Mouse (Mus musculus) lung, embryonic 15.5 days (tissue): ENCODE data around the gene Cdk17. TPM values are rescaled to one million over a fixed set of nuclear protein-coding genes. Genes with fewer than 3 reads are reported as not detected.

Experiments used
- ATAC-seq: fragments of 200-750 bp; cut with Nextera tagmentation; 2 replicates; pipeline ENCODE4 v1.8.0; 2017; ENCODE audit warnings: moderate number of reproducible peaks, borderline replicate concordance; ENCODE audit not compliant: low FRiP score, low TSS enrichment; ENCODE audit errors: extremely low read depth
- H3K27ac ChIP-seq: fragments of 300-500 bp; sonication (generic); 2 replicates; pipeline ENCODE4 v1.5.1; 2015; ENCODE audit warnings: moderate library complexity, mild to moderate bottlenecking, inconsistent platforms
- H3K27me3 ChIP-seq: fragments of 300-500 bp; sonication (generic); 2 replicates; pipeline ENCODE4 v1.6.1; 2015; ENCODE audit warnings: inconsistent platforms
- H3K36me3 ChIP-seq: fragments of 300-500 bp; sonication (generic); 2 replicates; pipeline ENCODE4 v1.6.1; 2015; ENCODE audit warnings: inconsistent platforms
- H3K4me1 ChIP-seq: fragments of 300-500 bp; sonication (generic); 2 replicates; pipeline ENCODE4 v1.6.1; 2015; ENCODE audit warnings: inconsistent platforms
- H3K4me2 ChIP-seq: fragments of 300-500 bp; sonication (generic); 2 replicates; pipeline ENCODE4 v1.6.1; 2015; ENCODE audit warnings: inconsistent platforms, mild to moderate bottlenecking, moderate library complexity
- H3K4me3 ChIP-seq: fragments of 300-500 bp; sonication (generic); 2 replicates; pipeline ENCODE4 v1.5.1; 2015; ENCODE audit warnings: mild to moderate bottlenecking, inconsistent platforms
- H3K9ac ChIP-seq: fragments of 300-500 bp; sonication (generic); 2 replicates; pipeline ENCODE4 v1.6.1; 2015; ENCODE audit warnings: inconsistent platforms
- H3K9me3 ChIP-seq: fragments of 300-500 bp; sonication (generic); 2 replicates; pipeline ENCODE4 v1.6.1; 2016; ENCODE audit warnings: inconsistent platforms
- WGBS: fragments of 180-500 bp; shearing (Covaris S2); methylation state at CpG from one replicate; pipeline ENCODE4 v1.1.7; 2015; 5-methylcytosine and 5-hydroxymethylcytosine counted together
- microRNA counts: library from miRNA; unstranded; fragments of <30 nt; microRNA quantifications from one replicate; lab custom pipeline; 2016
- microRNA-seq: library from miRNA; unstranded; fragments of <30 nt; microRNA quantifications from one replicate; pipeline ENCODE4, GENCODE M21; 2016
- polyA plus RNA-seq: library from polyadenylated mRNA; unstranded; fragments of >200 nt; fragmentation: Nextera tagmentation; extraction: Ambion mirVana; gene quantifications from 2 replicates; pipeline ENCODE4 v1.2.1, GENCODE M21; 2015

The Cdk17 gene
- polyA plus RNA-seq, 1 experiment from 2014 or later: 18.2 TPM

DNA sequence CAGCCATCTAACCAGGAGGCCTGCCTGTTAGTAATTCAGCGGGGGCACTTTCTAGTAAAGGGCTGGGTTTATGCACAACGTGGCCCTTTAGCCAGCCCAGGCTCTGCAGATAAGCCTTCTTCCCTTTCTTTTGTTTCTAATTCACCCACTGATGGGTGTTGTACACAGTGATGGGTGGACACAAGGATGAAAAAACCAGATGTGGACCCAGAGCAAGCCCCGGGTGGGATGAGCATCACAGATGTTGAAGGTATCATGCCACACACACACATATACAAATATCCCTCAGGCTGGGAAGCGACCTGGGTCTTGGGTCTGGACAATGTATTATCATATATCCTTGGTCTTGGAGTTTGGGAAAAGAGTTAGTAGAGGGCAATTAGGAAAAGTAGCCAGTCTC, 142.6 kb downstream of the Cdk17 start:
- H3K27me3 ChIP-seq: no peaks in the 10 kb centered on the region
- no peak overlapping the region for H3K9ac ChIP-seq
- H3K4me1 ChIP-seq: peaks cover 20% of the 10 kb centered on the region
- no peak for ATAC-seq
- 61% methylated on average over 4 of the region's 4 CpGs for WGBS
- H3K9me3 ChIP-seq: no peaks in the 10 kb centered on the region
- H3K4me2 ChIP-seq: 0 out of 2 replicates have a peak overlapping the region, but pooled peaks have one; percentile 7
- H3K27ac ChIP-seq: peak overlapping the region; percentile 20; the same call in 1 of the 2 replicates
- H3K4me3 ChIP-seq: no peak overlapping the region
- no peaks in the 10 kb centered on the region for H3K36me3 ChIP-seq

- H3K27ac ChIP-seq: no peak overlapping the region
- H3K27me3 ChIP-seq: no peaks in the 10 kb centered on the region
- 36% methylated on average over 6 of the region's 6 CpGs for WGBS
- H3K4me1 ChIP-seq: peaks cover 9% of the 10 kb centered on the region; the same call in 1 of the 2 replicates
- H3K4me3 ChIP-seq: 0 out of 2 replicates have a peak overlapping the region, but pooled peaks have one; percentile 6
- ATAC-seq: no peak
- no peaks in the 10 kb centered on the region for H3K9me3 ChIP-seq
- peak overlapping the region; percentile 87 for H3K4me2 ChIP-seq
- no peak overlapping the region for H3K9ac ChIP-seq
- no peaks in the 10 kb centered on the region for H3K36me3 ChIP-seq
These were observed 145.3 kb downstream of the Cdk17 start for GRCm38 (mm10) chr10:93305946-93306345.

DNA sequence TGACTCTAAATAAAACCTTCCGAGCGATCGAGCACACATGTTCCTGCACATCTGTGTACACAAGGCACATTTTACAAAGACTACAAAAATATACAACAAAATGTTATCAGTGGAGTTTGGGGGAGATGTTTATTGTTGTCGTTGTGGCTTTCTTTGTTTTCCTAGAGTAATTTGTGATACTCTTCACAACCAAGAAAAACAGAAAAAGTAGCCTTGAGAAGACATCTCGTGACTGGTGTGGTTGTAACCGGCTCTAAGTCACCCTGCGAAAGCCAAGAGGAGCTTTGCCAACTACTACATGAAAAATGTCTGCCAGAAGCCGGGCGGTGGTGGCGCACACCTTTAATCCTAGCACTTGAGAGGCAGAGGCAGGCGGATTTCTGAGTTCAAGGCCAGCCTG, 145.7 kb downstream of the Cdk17 start:
- Histone ChIP-seq H3K36me3 (no peaks in the 10 kb centered on the region), H3K27ac (no peak overlapping the region), H3K9me3 (no peaks in the 10 kb centered on the region), H3K4me2 (peak overlapping the region; percentile 87), H3K4me1 (peaks cover 12% of the 10 kb centered on the region; the same call in 1 of the 2 replicates), H3K9ac (peak overlapping the region; percentile 11; the same call in 1 of the 2 replicates), H3K27me3 (no peaks in the 10 kb centered on the region), H3K4me3 (0 out of 2 replicates have a peak overlapping the region, but pooled peaks have one; percentile 6)
- ATAC-seq: no peak
- WGBS: 51% methylated on average over 11 of the region's 11 CpGs

- under 1% methylated on average over 19 of the region's 23 CpGs for WGBS
- peak; percentile 70 for ATAC-seq
- Histone ChIP-seq H3K9me3 (no peaks in the 10 kb centered on the region), H3K4me1 (peaks cover 21% of the 10 kb centered on the region), H3K36me3 (no peaks in the 10 kb centered on the region), H3K4me3 (peak overlapping the region; percentile 81), H3K27me3 (no peaks in the 10 kb centered on the region), H3K4me2 (peak overlapping the region; percentile 87), H3K27ac (peak overlapping the region; percentile 95), H3K9ac (peak overlapping the region; percentile 90)
These were observed 148.7 kb downstream of the Cdk17 start for GRCm38 (mm10) chr10:93309131-93309933.

- Histone ChIP-seq H3K4me1 (peaks cover 21% of the 10 kb centered on the region), H3K4me3 (peak overlapping the region; percentile 81), H3K4me2 (peak overlapping the region; percentile 87), H3K27me3 (no peaks in the 10 kb centered on the region), H3K36me3 (no peaks in the 10 kb centered on the region), H3K27ac (peak overlapping the region; percentile 95), H3K9ac (peak overlapping the region; percentile 90), H3K9me3 (no peaks in the 10 kb centered on the region)
- under 1% methylated on average over 43 of the region's 43 CpGs for WGBS
- peak; percentile 37 for ATAC-seq
These were observed 149.4 kb downstream of the Cdk17 start for GRCm38 (mm10) chr10:93309934-93310621.

- peak; percentile 76 for ATAC-seq
- Histone ChIP-seq H3K9me3 (no peaks in the 10 kb centered on the region), H3K27ac (peak within 1 kb of the TSS; percentile 95), H3K27me3 (no peaks in the 10 kb centered on the region), H3K36me3 (no peaks in the 10 kb centered on the region), H3K4me2 (peak within 1 kb of the TSS; percentile 87), H3K4me3 (peak within 1 kb of the TSS; percentile 81), H3K9ac (peak within 1 kb of the TSS; percentile 90), H3K4me1 (peaks cover 19% of the 10 kb centered on the region)
- WGBS: 2% methylated on average over 37 of the region's 53 CpGs
These were observed 150.2 kb downstream of the Cdk17 start, which contains the start of gene Elk3 for GRCm38 (mm10) chr10:93310721-93311411. Gene Elk3 (minus strand): TSS chr10:93311135.

DNA sequence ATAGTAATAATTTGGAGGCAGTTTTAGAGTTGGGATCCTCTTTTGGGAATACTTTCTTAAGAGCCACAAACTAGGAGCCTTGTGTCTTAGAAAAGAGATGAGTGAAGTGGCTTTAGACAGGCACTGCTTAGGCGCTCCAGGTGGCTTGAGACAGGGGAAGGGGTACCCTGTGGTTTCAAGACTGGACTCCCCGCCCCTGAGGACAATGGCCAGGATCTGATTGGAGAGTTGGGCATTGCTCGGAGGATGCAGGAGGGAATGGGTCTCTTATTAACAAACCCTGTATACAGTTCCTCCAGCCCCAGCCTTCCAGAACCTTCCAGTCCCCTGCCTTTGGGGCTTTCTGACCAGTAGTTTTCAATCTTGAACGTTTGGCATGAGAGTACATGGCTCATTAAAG, 150.9 kb downstream of the Cdk17 start:
- no peak for ATAC-seq
- Histone ChIP-seq H3K4me1 (peaks cover 12% of the 10 kb centered on the region; the same call in 1 of the 2 replicates), H3K4me2 (peak overlapping the region; percentile 87), H3K27me3 (no peaks in the 10 kb centered on the region), H3K9me3 (no peaks in the 10 kb centered on the region), H3K36me3 (no peaks in the 10 kb centered on the region), H3K27ac (peak overlapping the region; percentile 95), H3K9ac (peak overlapping the region; percentile 90; the same call in 1 of the 2 replicates), H3K4me3 (peak overlapping the region; percentile 81)
- 10% methylated on average over 4 of the region's 4 CpGs for WGBS

MicroRNAs encoded within 50 kb of the gene (microRNA counts, 519-probe panel; counts per million panel counts)
- microRNA mmu-miR-1931 (lab: Ali Mortazavi, UCI): 19.7 counts per million

Small RNA genes lying within 50 kb of the gene (microRNA-seq; reads per million reads assigned to microRNA genes)
- gene Mir1931: not detected

Other genes with a start within 250 kb of the Cdk17 start
- 0.79 and 1.5 TPM in 2 replicates for gene Cfap54, start 79.3 kb upstream of the Cdk17 start, polyA plus RNA-seq
- gene Elk3, start 150.3 kb downstream of the Cdk17 start, polyA plus RNA-seq: 51.9 and 52.3 TPM in 2 replicates